Mouse (Mus musculus) MEL (cell line): Measurements from ENCODE around the gene Ddx6. TPM values are rescaled to one million over a fixed set of nuclear protein-coding genes. Genes with fewer than 3 reads are reported as not detected.
A peak's percentile ranks its signal among the peaks of the same experiment; 100 is the strongest.

Experiments
- DNase-seq: peaks from one replicate; pipeline ENCODE4 v3.0.0; 2011; ENCODE audit warnings: low read depth, low spot score
- H3K27ac ChIP-seq: 2 replicates; pipeline ENCODE4 v1.5.1; 2012; ENCODE audit warnings: low read depth, mild to moderate bottlenecking, control low read depth, low read length, moderate library complexity; ENCODE audit not compliant: control insufficient read depth
- H3K27me3 ChIP-seq, 2 experiments: fragments of 150-350 bp in 1 of 2; sonication (generic) in 1 of 2; 2 replicates each; pipeline ENCODE4 v1.6.1; 2012; ENCODE audit warnings: low read length in 2 of 2, mild to moderate bottlenecking in 2 of 2, improper control_type of control experiment in 1 of 2, moderate library complexity in 1 of 2; ENCODE audit not compliant: insufficient read depth in 2 of 2, control insufficient read depth in 1 of 2
- H3K36me3 ChIP-seq, 2 experiments: 2 replicates each; pipeline ENCODE4 v1.6.1; 2012 to 2014; ENCODE audit warnings: low read length in 2 of 2, improper control_type of control experiment in 1 of 2, inconsistent platforms in 1 of 2, mild to moderate bottlenecking in 1 of 2; ENCODE audit not compliant: insufficient read depth in 2 of 2, control insufficient read depth in 1 of 2
- H3K4me1 ChIP-seq, 2 experiments: fragments of 150-350 bp in 1 of 2; sonication (generic) in 1 of 2; 2 replicates each; pipeline ENCODE4 v1.6.1; 2012; ENCODE audit warnings: low read length in 2 of 2, improper control_type of control experiment in 1 of 2, mild to moderate bottlenecking in 1 of 2; ENCODE audit not compliant: insufficient read depth in 2 of 2, control insufficient read depth in 1 of 2
- H3K4me3 ChIP-seq, 2 experiments: fragments of 150-350 bp in 1 of 2; sonication (generic) in 1 of 2; 2 replicates each; pipeline ENCODE4 v1.5.1; 2012; ENCODE audit warnings: low read depth in 2 of 2, low read length in 2 of 2, mild to moderate bottlenecking in 2 of 2, moderate library complexity in 2 of 2, control low read depth in 1 of 2, improper control_type of control experiment in 1 of 2; ENCODE audit not compliant: control insufficient read depth in 1 of 2, insufficient read depth in 1 of 2
- H3K79me2 ChIP-seq: 2 replicates; pipeline ENCODE4 v1.6.1; 2012; ENCODE audit warnings: mild to moderate bottlenecking, low read length, moderate library complexity; ENCODE audit not compliant: control insufficient read depth, poor library complexity, insufficient read depth
- H3K9ac ChIP-seq: 2 replicates; pipeline ENCODE4 v1.6.1; 2012; ENCODE audit warnings: low read depth, mild to moderate bottlenecking, control low read depth, low read length, moderate library complexity; ENCODE audit not compliant: control insufficient read depth, poor library complexity, severe bottlenecking
- H3K9me3 ChIP-seq: fragments of 150-350 bp; sonication (generic); replicated peaks from 2 replicates; pipeline ENCODE4 v1.6.1; 2012; ENCODE audit warnings: mild to moderate bottlenecking, low read length, improper control_type of control experiment, moderate library complexity; ENCODE audit not compliant: insufficient read depth
- BHLHE40 ChIP-seq: IDR thresholded peaks from 2 replicates; pipeline ENCODE4 v1.6.1; 2012; ENCODE audit warnings: low read depth, mild to moderate bottlenecking, inconsistent platforms, low read length, improper control_type of control experiment, borderline replicate concordance
- CHD1 ChIP-seq: IDR thresholded peaks from 2 replicates; pipeline ENCODE4 v1.6.1; 2012; ENCODE audit warnings: low read depth, mild to moderate bottlenecking, inconsistent platforms, low read length, improper control_type of control experiment
- CHD2 ChIP-seq: IDR thresholded peaks from 2 replicates; pipeline ENCODE4 v1.6.1; 2011; ENCODE audit warnings: low read length, improper control_type of control experiment
- CTCF ChIP-seq, 3 experiments: IDR thresholded peaks in 2 of 3; conservative IDR thresholded peaks in 1 of 3; 2 replicates each; pipeline ENCODE4 v1.5.1; 2011 to 2012; ENCODE audit warnings: low read length in 3 of 3, low read depth in 2 of 3, mild to moderate bottlenecking in 2 of 3, improper control_type of control experiment in 1 of 3, inconsistent platforms in 1 of 3, mixed read lengths in 1 of 3, moderate library complexity in 1 of 3; ENCODE audit not compliant: control insufficient read depth in 1 of 3, insufficient read depth in 1 of 3, poor library complexity in 1 of 3, severe bottlenecking in 1 of 3
- E2F4 ChIP-seq: IDR thresholded peaks from 2 replicates; pipeline ENCODE4 v1.6.1; 2011; ENCODE audit warnings: low read depth, low read length, improper control_type of control experiment, borderline replicate concordance
- ELF1 ChIP-seq: IDR thresholded peaks from 2 replicates; pipeline ENCODE4 v1.6.1; 2014; ENCODE audit warnings: low read depth, mild to moderate bottlenecking, inconsistent platforms, low read length, improper control_type of control experiment, moderate library complexity
- EP300 ChIP-seq, 2 experiments: IDR thresholded peaks; 2 replicates each; pipeline ENCODE4 v1.6.1; 2011; ENCODE audit warnings: improper control_type of control experiment in 2 of 2, low read length in 2 of 2, low read depth in 1 of 2, mild to moderate bottlenecking in 1 of 2
- ETS1 ChIP-seq: IDR thresholded peaks from 2 replicates; pipeline ENCODE4 v1.6.1; 2012; ENCODE audit warnings: low read depth, mild to moderate bottlenecking, inconsistent platforms, low read length, improper control_type of control experiment, moderate library complexity
- GABPA ChIP-seq: IDR thresholded peaks from 2 replicates; pipeline ENCODE4 v1.6.1; 2012; ENCODE audit warnings: low read depth, mild to moderate bottlenecking, inconsistent platforms, low read length, improper control_type of control experiment, moderate library complexity
- GATA1 ChIP-seq: IDR thresholded peaks from 2 replicates; pipeline ENCODE4 v1.6.1; 2011; ENCODE audit warnings: low read depth, low read length, improper control_type of control experiment
- HCFC1 ChIP-seq: IDR thresholded peaks from 2 replicates; pipeline ENCODE4 v1.6.1; 2012; ENCODE audit warnings: low read depth, mild to moderate bottlenecking, inconsistent platforms, low read length, improper control_type of control experiment, moderate library complexity
- JUND ChIP-seq: IDR thresholded peaks from 2 replicates; pipeline ENCODE4 v1.6.1; 2011; ENCODE audit warnings: low read depth, mild to moderate bottlenecking, improper control_type of control experiment, low read length
- KAT2A ChIP-seq: conservative IDR thresholded peaks from 2 replicates; pipeline ENCODE4 v1.6.1; 2012; ENCODE audit warnings: low read depth, low read length, improper control_type of control experiment, inconsistent platforms
- MAFK ChIP-seq: IDR thresholded peaks from 2 replicates; pipeline ENCODE4 v1.6.1; 2011; ENCODE audit warnings: low read depth, mild to moderate bottlenecking, low read length, improper control_type of control experiment, borderline replicate concordance
- MAX ChIP-seq: IDR thresholded peaks from 2 replicates; pipeline ENCODE4 v1.6.1; 2011; ENCODE audit warnings: low read length, improper control_type of control experiment
- MAZ ChIP-seq: IDR thresholded peaks from 2 replicates; pipeline ENCODE4 v1.6.1; 2012; ENCODE audit warnings: low read depth, mild to moderate bottlenecking, inconsistent platforms, low read length, improper control_type of control experiment
- MEF2A ChIP-seq: IDR thresholded peaks from 2 replicates; pipeline ENCODE4 v1.6.1; 2014; ENCODE audit warnings: low read depth, mild to moderate bottlenecking, inconsistent platforms, low read length, improper control_type of control experiment; ENCODE audit not compliant: poor library complexity, insufficient replicate concordance, severe bottlenecking; ENCODE audit errors: extremely low read depth
- MXI1 ChIP-seq: IDR thresholded peaks from 2 replicates; pipeline ENCODE4 v1.6.1; 2011; ENCODE audit warnings: mild to moderate bottlenecking, low read depth, low read length, improper control_type of control experiment
- MYC ChIP-seq: IDR thresholded peaks from 2 replicates; pipeline ENCODE4 v1.6.1; 2011; ENCODE audit warnings: low read depth, mild to moderate bottlenecking, low read length, improper control_type of control experiment, moderate library complexity
- NELFE ChIP-seq: IDR thresholded peaks from 2 replicates; pipeline ENCODE4 v1.6.1; 2011; ENCODE audit warnings: low read depth, low read length, improper control_type of control experiment
- NRF1 ChIP-seq: IDR thresholded peaks from 2 replicates; pipeline ENCODE4 v1.6.1; 2014; ENCODE audit warnings: low read depth, mild to moderate bottlenecking, inconsistent platforms, low read length, improper control_type of control experiment, moderate library complexity; ENCODE audit not compliant: poor library complexity, insufficient read depth, severe bottlenecking
- POLR2AphosphoS2 ChIP-seq: IDR thresholded peaks from 2 replicates; pipeline ENCODE4 v1.6.1; 2011; ENCODE audit warnings: low read length, improper control_type of control experiment
- POLR2AphosphoS5 ChIP-seq: IDR thresholded peaks from 2 replicates; pipeline ENCODE4 v1.6.1; 2012; ENCODE audit warnings: low read depth, borderline replicate concordance, mild to moderate bottlenecking, inconsistent platforms, low read length, moderate library complexity, mixed read lengths
- RAD21 ChIP-seq: IDR thresholded peaks from 2 replicates; pipeline ENCODE4 v1.6.1; 2011; ENCODE audit warnings: mild to moderate bottlenecking, low read depth, low read length, improper control_type of control experiment
- RCOR1 ChIP-seq: IDR thresholded peaks from 2 replicates; pipeline ENCODE4 v1.6.1; 2012; ENCODE audit warnings: low read depth, mild to moderate bottlenecking, inconsistent platforms, low read length, improper control_type of control experiment
- SMC3 ChIP-seq: IDR thresholded peaks from 2 replicates; pipeline ENCODE4 v1.6.1; 2011; ENCODE audit warnings: low read depth, low read length, improper control_type of control experiment
- TBP ChIP-seq: IDR thresholded peaks from 2 replicates; pipeline ENCODE4 v1.8.0; 2011; ENCODE audit warnings: low read depth, low read length, improper control_type of control experiment
- TCF12 ChIP-seq: IDR thresholded peaks from 2 replicates; pipeline ENCODE4 v1.6.1; 2014; ENCODE audit warnings: low read depth, mild to moderate bottlenecking, inconsistent platforms, low read length, improper control_type of control experiment, moderate library complexity
- UBTF ChIP-seq: IDR thresholded peaks from 2 replicates; pipeline ENCODE4 v1.6.1; 2012; ENCODE audit warnings: low read depth, mild to moderate bottlenecking, inconsistent platforms, low read length, improper control_type of control experiment, moderate library complexity, borderline replicate concordance; ENCODE audit not compliant: insufficient read depth
- USF2 ChIP-seq, 2 experiments: IDR thresholded peaks; 2 replicates each; pipeline ENCODE4 v1.6.1; 2011 to 2012; ENCODE audit warnings: improper control_type of control experiment in 2 of 2, low read length in 2 of 2, borderline replicate concordance in 1 of 2, inconsistent platforms in 1 of 2, low read depth in 1 of 2, mild to moderate bottlenecking in 1 of 2; ENCODE audit not compliant: insufficient read depth in 1 of 2
- ZC3H11A ChIP-seq: IDR thresholded peaks from 2 replicates; pipeline ENCODE4 v1.6.1; 2012; ENCODE audit warnings: low read depth, mild to moderate bottlenecking, inconsistent platforms, low read length, improper control_type of control experiment
- ZKSCAN1 ChIP-seq: IDR thresholded peaks from 2 replicates; pipeline ENCODE4 v1.6.1; 2012; ENCODE audit warnings: low read depth, mild to moderate bottlenecking, inconsistent platforms, low read length, improper control_type of control experiment, moderate library complexity
- ZMIZ1 ChIP-seq: IDR thresholded peaks from 2 replicates; pipeline ENCODE4 v1.6.1; 2012; ENCODE audit warnings: low read depth, mild to moderate bottlenecking, inconsistent platforms, low read length, improper control_type of control experiment, moderate library complexity
- ZNF384 ChIP-seq: IDR thresholded peaks from 2 replicates; pipeline ENCODE4 v1.6.1; 2012; ENCODE audit warnings: low read depth, mild to moderate bottlenecking, inconsistent platforms, low read length, improper control_type of control experiment
- polyA plus RNA-seq, 2 experiments: library from polyadenylated mRNA; stranded (reverse) in 1 of 2; unstranded in 1 of 2; fragments of >175 nt in 1 of 2; fragments of >200 nt in 1 of 2; gene quantifications; 2 replicates each; pipeline versions ENCODE4 v1.2.1 to v1.2.4; 2012; ENCODE audit warnings: low replicate concordance in 2 of 2, low read depth in 1 of 2; ENCODE audit not compliant: insufficient read length in 2 of 2, insufficient read depth in 1 of 2, missing spikeins in 1 of 2
- total RNA-seq: library from RNA; depleted of rRNA; stranded (reverse); fragments of 300-350 nt; gene quantifications from 2 replicates; pipeline ENCODE4 v1.2.3, GENCODE M21; 2012; rRNA removed

The Ddx6 gene
- 35.9 and 44.6 TPM in 2 replicates for total RNA-seq
- polyA plus RNA-seq = 10 to 100 TPM; 41.9 to 96.5 TPM

DNA sequence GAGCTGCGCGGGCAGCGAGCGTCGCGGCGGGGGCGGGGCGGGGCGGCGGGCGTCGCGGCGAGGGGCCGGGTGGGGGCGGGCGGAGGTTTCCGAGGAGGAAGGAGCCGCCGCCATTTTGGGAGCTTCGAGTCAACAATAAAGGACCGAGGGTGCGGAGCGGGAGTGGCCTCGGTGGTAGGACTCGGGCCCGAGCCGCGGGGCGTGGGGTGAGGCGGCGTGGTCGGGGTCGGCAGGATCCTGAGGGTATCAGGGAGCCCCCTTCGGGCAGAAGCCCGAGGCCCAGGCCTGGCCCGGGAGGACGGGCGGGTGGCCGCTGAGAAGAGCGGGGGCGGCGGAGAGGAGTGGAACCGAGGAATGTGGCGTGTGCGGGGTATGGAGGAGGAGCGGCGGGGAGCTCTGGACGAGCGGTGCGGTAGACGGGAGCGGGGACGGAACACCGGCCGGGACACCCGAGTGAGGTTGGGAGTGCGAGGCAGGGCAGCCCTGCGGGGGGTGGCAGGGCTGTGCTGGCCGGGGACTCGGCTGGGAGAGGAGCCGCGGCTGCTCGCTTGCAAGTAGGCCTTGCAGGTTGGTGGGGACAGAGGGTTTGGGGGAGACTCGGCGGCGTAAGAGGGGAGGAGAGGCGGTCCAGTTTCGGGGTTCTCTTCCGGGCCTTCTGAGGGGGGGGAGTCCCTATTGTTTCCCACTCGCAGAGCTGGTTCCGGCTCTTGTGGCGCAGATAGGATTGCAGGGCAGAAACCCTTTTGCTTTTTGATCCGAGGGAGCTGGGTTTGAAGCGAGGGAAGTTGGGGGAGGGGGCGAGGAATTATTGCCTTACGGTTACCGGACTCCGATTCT, at the start of gene Ddx6:
Gene Ddx6 (plus strand): TSS at position 114 of the 837 bp plus-strand sequence.
- peak within 1 kb of the TSS; percentile 100 for H3K9ac ChIP-seq
- peaks cover 59% of the 10 kb centered on the region for H3K79me2 ChIP-seq
- H3K4me1 ChIP-seq = peaks cover 8 to 17% of the 10 kb centered on the region in 2 experiments; a peak in 3 of 4 replicates
- H3K27me3 ChIP-seq = no peaks in the 10 kb centered on the region
- no peaks in the 10 kb centered on the region for H3K9me3 ChIP-seq
- peak within 1 kb of the TSS; percentile 90 for H3K27ac ChIP-seq
- H3K36me3 ChIP-seq = peaks cover 23 to 35% of the 10 kb centered on the region in 2 experiments
- peak; percentile 76 for DNase-seq
- H3K4me3 ChIP-seq = peak within 1 kb of the TSS; percentile 98 to 100
- TF ChIP-seq RCOR1 (no peak), TBP (peak; percentile 50), MAX (no peak), MYC (no peak; the same call in 1 of the 2 replicates), POLR2AphosphoS5 (0 out of 2 replicates have a peak, but pooled peaks have one; percentile 55), ZKSCAN1 (no peak), ZC3H11A (no peak), USF2 (IDR thresholded peaks at IDR 0.05; ENCODE audit: borderline replicate concordance in 1 of 2, insufficient read depth in 1 of 2, low read depth in 1 of 2, low read length in 2 of 2) (no peak), ZNF384 (no peak), HCFC1 (0 out of 2 replicates have a peak, but pooled peaks have one; percentile 3), CHD2 (no peak), ETS1 (no peak), SMC3 (no peak), UBTF (no peak), RAD21 (no peak), TCF12 (no peak), JUND (no peak), GATA1 (no peak), E2F4 (no peak), CTCF (IDR thresholded peaks at IDR 0.05 in 2 of 3, conservative IDR thresholded peaks at IDR 0.05 in 1 of 3; ENCODE audit: control insufficient read depth in 1 of 3, insufficient read depth in 1 of 3, low read depth in 2 of 3, low read length in 3 of 3, poor library complexity in 1 of 3, severe bottlenecking in 1 of 3) (no peak), BHLHE40 (no peak), MAZ (peak; percentile 10), POLR2AphosphoS2 (peak; percentile 63), MEF2A (no peak), EP300 (IDR thresholded peaks at IDR 0.05; ENCODE audit: low read depth in 1 of 2, low read length in 2 of 2) (no peak), GABPA (no peak), NRF1 (no peak), NELFE (peak; percentile 49), MXI1 (peak; percentile 9; the same call in 1 of the 2 replicates), ELF1 (no peak), MAFK (no peak), KAT2A (no peak; the same call in 1 of the 2 replicates), CHD1 (peak; percentile 70), ZMIZ1 (0 out of 2 replicates have a peak, but pooled peaks have one; percentile 11)
